ENCODE assay signal across 13 mouse cellular contexts in the genomic region with DNA sequence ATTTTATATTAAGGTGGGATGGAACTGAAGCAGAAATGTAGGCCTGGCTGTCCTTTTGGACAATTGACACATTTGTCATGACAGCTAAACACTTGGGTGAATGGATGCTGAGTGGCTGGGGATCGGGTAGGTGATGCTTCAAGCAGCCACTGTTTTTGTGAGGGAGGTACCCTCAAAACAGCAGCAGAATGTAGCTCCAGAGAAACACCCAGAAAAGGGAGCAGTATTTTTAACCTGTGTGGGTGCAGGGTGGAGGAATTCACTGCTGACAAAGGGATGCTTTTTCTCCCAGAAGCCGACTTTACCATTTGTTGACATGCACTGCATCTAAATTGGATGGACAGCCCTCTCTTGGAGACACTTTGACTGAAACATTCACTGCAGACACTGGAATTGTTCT.
"Had no signal": no experiment of that assay in that cellular context is flagged by ENCODE, and none has a peak within 500 bp of the region (broad histone marks: within the 10 kb centered on the region; RNA-seq: fewer than 3 reads in every experiment).

No protein-coding gene starts in this region.

- DNase-seq: kidney, adult 11 months; kidney, adult 8-10 months; kidney, postnatal 10 days; kidney, postnatal 4 days; layer of hippocampus, postnatal 36 days; liver, embryonic 13.5 days; lung, adult 2 months; lung, postnatal 14 days; lung, postnatal 4 days; midbrain, embryonic 14.5 days; spleen, adult 18-20 months; thymus, adult 18-20 months; thymus, postnatal 36 days had no signal
